Mouse (Mus musculus): Measurements from ENCODE around the gene 2610021A01Rik. TPM values are rescaled to one million over a fixed set of nuclear protein-coding genes. Genes with fewer than 3 reads are reported as not detected.

2610021A01Rik gene
- total and polyA plus RNA-seq, 3 experiments, result 17.3 to 27.9 (median 18.2) TPM

GRCm38 (mm10) chr7:41598615-41599014 is 415 bp upstream of the 2610021A01Rik start:
- Histone ChIP-seq H3K79me2 (replicated peaks; ENCODE audit: control insufficient read depth, extremely low read depth, insufficient read depth, poor library complexity, severe bottlenecking) (peaks cover 30% of the 10 kb centered on the region), H3K27ac (ENCODE audit: insufficient read depth, low read depth) (no peak overlapping the region), H3K4me3 (replicated peaks in 1 of 3; ENCODE audit: low read depth in 2 of 3, low read length in 2 of 3, poor library complexity in 1 of 3) (peak overlapping the region; percentile 62 to 91 (median 70)), H3K36me3 (replicated peaks in 1 of 2; ENCODE audit: control insufficient read depth in 1 of 2, insufficient read depth in 1 of 2, low read length in 1 of 2) (peaks cover 0 to 9% of the 10 kb centered on the region in 2 experiments), H3K9me3 (replicated peaks; ENCODE audit: low read length) (no peaks in the 10 kb centered on the region), H3K9ac (ENCODE audit: insufficient read depth, low read depth) (peak overlapping the region; percentile 81), H3K4me1 (ENCODE audit: control insufficient read depth in 1 of 2, insufficient read depth in 2 of 2) (peaks cover 3 to 16% of the 10 kb centered on the region in 2 experiments), H3K27me3 (replicated peaks) (no peaks in the 10 kb centered on the region), H3K4me2 (ENCODE audit: insufficient read depth, low read depth, poor library complexity, severe bottlenecking) (peak overlapping the region; percentile 64)
- in situ Hi-C loops (cut with MboI; ENCODE audit: low pct_ligation_motif_present, low pct_unique_long_range_greater_than_20kb, low sequenced_read_pairs) (no loop called here), dilution Hi-C loops (cut with MboI; ENCODE audit: extremely low pct_ligation_motif_present, extremely low pct_unique_long_range_greater_than_20kb, low sequenced_read_pairs) (no loop called here)
- TF ChIP-seq UBTF (IDR thresholded peaks at IDR 0.05; ENCODE audit: low read depth, low read length), result no peak
- no peak for TF ChIP-seq GABPA (IDR thresholded peaks at IDR 0.05; ENCODE audit: insufficient replicate concordance, low read depth, low read length)
- TF ChIP-seq KAT2A (IDR thresholded peaks at IDR 0.05; ENCODE audit: insufficient replicate concordance, low read length), result no peak
- DNase-seq (ENCODE audit: extremely low read depth), result no peak

- Histone ChIP-seq H3K9ac (ENCODE audit: insufficient read depth, low read depth) (peak overlapping the region; percentile 89), H3K36me3 (replicated peaks in 1 of 2; ENCODE audit: control insufficient read depth in 1 of 2, insufficient read depth in 1 of 2, low read length in 1 of 2) (peaks cover 4 to 18% of the 10 kb centered on the region in 2 experiments), H3K4me3 (replicated peaks in 1 of 3; ENCODE audit: low read depth in 2 of 3, low read length in 2 of 3, poor library complexity in 1 of 3) (peak overlapping the region; percentile 70 to 93 (median 91)), H3K4me1 (ENCODE audit: control insufficient read depth in 1 of 2, insufficient read depth in 2 of 2) (peaks cover 3 to 16% of the 10 kb centered on the region in 2 experiments), H3K9me3 (replicated peaks; ENCODE audit: low read length) (no peaks in the 10 kb centered on the region), H3K27me3 (replicated peaks) (no peaks in the 10 kb centered on the region), H3K79me2 (replicated peaks; ENCODE audit: control insufficient read depth, extremely low read depth, insufficient read depth, poor library complexity, severe bottlenecking) (peaks cover 30% of the 10 kb centered on the region), H3K27ac (ENCODE audit: insufficient read depth, low read depth) (no peak overlapping the region), H3K4me2 (ENCODE audit: insufficient read depth, low read depth, poor library complexity, severe bottlenecking) (peak overlapping the region; percentile 99)
- in situ Hi-C loops (cut with MboI; ENCODE audit: low pct_ligation_motif_present, low pct_unique_long_range_greater_than_20kb, low sequenced_read_pairs) (no loop called here), dilution Hi-C loops (cut with MboI; ENCODE audit: extremely low pct_ligation_motif_present, extremely low pct_unique_long_range_greater_than_20kb, low sequenced_read_pairs) (no loop called here)
- no peak for DNase-seq (ENCODE audit: extremely low read depth)
- TF ChIP-seq NELFE (IDR thresholded peaks at IDR 0.05; ENCODE audit: low read depth, low read length), result no peak
- no peak for TF ChIP-seq SIN3A (IDR thresholded peaks at IDR 0.05; ENCODE audit: low read length)
- TF ChIP-seq ELF1 (IDR thresholded peaks at IDR 0.05; ENCODE audit: low read depth, low read length), result no peak
- no peak for TF ChIP-seq POLR2AphosphoS2 (IDR thresholded peaks at IDR 0.05; ENCODE audit: low read depth, low read length)
- no peak for TF ChIP-seq MAFK (IDR thresholded peaks at IDR 0.05; ENCODE audit: insufficient replicate concordance, low read length)
- TF ChIP-seq JUN (IDR thresholded peaks at IDR 0.05; ENCODE audit: insufficient read depth, low read depth, low read length), result no peak
- no peak for TF ChIP-seq CHD1 (IDR thresholded peaks at IDR 0.05; ENCODE audit: low read depth, low read length)
- no peak for TF ChIP-seq MAX (IDR thresholded peaks at IDR 0.05; ENCODE audit: low read length)
- no peak for TF ChIP-seq ZMIZ1 (IDR thresholded peaks at IDR 0.05; ENCODE audit: low read depth, low read length)
- no peak for TF ChIP-seq POLR2A (IDR thresholded peaks at IDR 0.05; ENCODE audit: low read depth, low read length)
- TF ChIP-seq PAX5 (IDR thresholded peaks at IDR 0.05; ENCODE audit: low read length), result no peak
- TF ChIP-seq RCOR1 (conservative IDR thresholded peaks at IDR 0.05; ENCODE audit: low read depth, low read length), result no peak
- TF ChIP-seq SMC3 (IDR thresholded peaks at IDR 0.05; ENCODE audit: low read depth, low read length), result no peak
- TF ChIP-seq MAZ (IDR thresholded peaks at IDR 0.05; ENCODE audit: low read depth, low read length), result no peak
- no peak for TF ChIP-seq MEF2A (IDR thresholded peaks at IDR 0.05; ENCODE audit: borderline replicate concordance, low read depth, low read length)
- no peak for TF ChIP-seq NRF1 (IDR thresholded peaks at IDR 0.05; ENCODE audit: low read depth, low read length)
- no peak for TF ChIP-seq CHD2 (IDR thresholded peaks at IDR 0.05; ENCODE audit: low read length)
- no peak for TF ChIP-seq ZKSCAN1 (IDR thresholded peaks at IDR 0.05; ENCODE audit: borderline replicate concordance, low read depth, low read length)
Observed at GRCm38 (mm10) chr7:41599932-41600548, 1.0 kb downstream of the 2610021A01Rik start.

Measured in CH12.LX (cell line).